Mouse (Mus musculus): ENCODE measurements at regions not wholly inside any gene's neighbourhood (a gene's known extent, or its start where the extent isn't known, plus 50 kb on each side); places are given as distances from the start of the nearest gene placed in this dataset.

GRCm38 (mm10) chr10:116677949-116678348 is 96.6 kb upstream of the Cnot2 start:
- DNase-seq (no peak), ATAC-seq (no peak)
- H3K4me2 ChIP-seq (ENCODE audit: low read depth), result no peak overlapping the region
- no peak overlapping the region for H3K27ac ChIP-seq (ENCODE audit: low read depth, low read length)
- no peaks in the 10 kb centered on the region for H3K27me3 ChIP-seq (ENCODE audit: insufficient read depth, low read length)
- H3K9ac ChIP-seq, result no peak overlapping the region
- no peaks in the 10 kb centered on the region for H3K4me1 ChIP-seq (ENCODE audit: insufficient read depth)
- H3K9me3 ChIP-seq (ENCODE audit: low read length), result no peaks in the 10 kb centered on the region
- H3K4me3 ChIP-seq (ENCODE audit: low read depth, low read length), result no peak overlapping the region
- H3K36me3 ChIP-seq (ENCODE audit: insufficient read depth), result no peaks in the 10 kb centered on the region
- TF ChIP-seq CTCF (IDR thresholded peaks at IDR 0.05; ENCODE audit: low read depth), result no peak
- WGBS, result 40% methylated on average over 4 of the region's 4 CpGs

- WGBS, result 69% methylated on average over 7 of the region's 7 CpGs
- Histone ChIP-seq H3K36me3 (ENCODE audit: insufficient read depth) (no peaks in the 10 kb centered on the region), H3K4me3 (ENCODE audit: low read depth, low read length) (no peak overlapping the region), H3K27ac (ENCODE audit: low read depth, low read length) (no peak overlapping the region), H3K27me3 (ENCODE audit: insufficient read depth, low read length) (no peaks in the 10 kb centered on the region), H3K4me2 (ENCODE audit: low read depth) (no peak overlapping the region), H3K4me1 (ENCODE audit: insufficient read depth) (no peaks in the 10 kb centered on the region), H3K9me3 (ENCODE audit: low read length) (no peaks in the 10 kb centered on the region), H3K9ac (no peak overlapping the region)
- ATAC-seq (no peak), DNase-seq (no peak)
- no peak for TF ChIP-seq CTCF (IDR thresholded peaks at IDR 0.05; ENCODE audit: low read depth)
Measured at GRCm38 (mm10) chr10:116675171-116675570, 93.9 kb upstream of the Cnot2 start.

GRCm38 (mm10) chr10:116674348-116674747 is 93.0 kb upstream of the Cnot2 start:
- no peak for TF ChIP-seq CTCF (IDR thresholded peaks at IDR 0.05; ENCODE audit: low read depth)
- Histone ChIP-seq H3K9me3 (ENCODE audit: low read length) (no peaks in the 10 kb centered on the region), H3K9ac (no peak overlapping the region), H3K36me3 (ENCODE audit: insufficient read depth) (no peaks in the 10 kb centered on the region), H3K27me3 (ENCODE audit: insufficient read depth, low read length) (no peaks in the 10 kb centered on the region), H3K4me3 (ENCODE audit: low read depth, low read length) (no peak overlapping the region), H3K27ac (ENCODE audit: low read depth, low read length) (no peak overlapping the region), H3K4me1 (ENCODE audit: insufficient read depth) (no peaks in the 10 kb centered on the region), H3K4me2 (ENCODE audit: low read depth) (no peak overlapping the region)
- ATAC-seq (no peak), DNase-seq (no peak)
- 87% methylated on average over 2 of the region's 2 CpGs for WGBS

- no peaks in the 10 kb centered on the region for H3K4me1 ChIP-seq (ENCODE audit: insufficient read depth)
- TF ChIP-seq CTCF (IDR thresholded peaks at IDR 0.05; ENCODE audit: low read depth), result no peak
Measured at GRCm38 (mm10) chr10:116658162-116658962, 77.1 kb upstream of the Cnot2 start.

GRCm38 (mm10) chr10:116655891-116656290 is 74.6 kb upstream of the Cnot2 start:
- ATAC-seq, result no peak
- 68% methylated on average over 7 of the region's 7 CpGs for WGBS

More at GRCm38 (mm10) chr10:116658162-116658962, 77.1 kb upstream of the Cnot2 start:
- Histone ChIP-seq H3K36me3 (ENCODE audit: insufficient read depth) (no peaks in the 10 kb centered on the region), H3K4me3 (ENCODE audit: low read depth, low read length) (no peak overlapping the region), H3K27ac (ENCODE audit: low read depth, low read length) (no peak overlapping the region), H3K9ac (no peak overlapping the region), H3K4me2 (ENCODE audit: low read depth) (no peak overlapping the region), H3K9me3 (ENCODE audit: low read length) (no peaks in the 10 kb centered on the region), H3K27me3 (ENCODE audit: insufficient read depth, low read length) (no peaks in the 10 kb centered on the region)
- DNase-seq (no peak), ATAC-seq (no peak)
- WGBS, result 96% methylated on average over 6 of the region's 6 CpGs

GRCm38 (mm10) chr10:116655018-116655807 is 73.9 kb upstream of the Cnot2 start:
- Histone ChIP-seq H3K4me3 (ENCODE audit: low read depth, low read length) (no peak overlapping the region), H3K4me2 (ENCODE audit: low read depth) (no peak overlapping the region), H3K27me3 (ENCODE audit: insufficient read depth, low read length) (no peaks in the 10 kb centered on the region), H3K4me1 (ENCODE audit: insufficient read depth) (no peaks in the 10 kb centered on the region), H3K27ac (ENCODE audit: low read depth, low read length) (no peak overlapping the region), H3K9ac (no peak overlapping the region), H3K9me3 (ENCODE audit: low read length) (no peaks in the 10 kb centered on the region), H3K36me3 (ENCODE audit: insufficient read depth) (no peaks in the 10 kb centered on the region)
- DNase-seq (no peak), ATAC-seq (no peak)
- no peak for TF ChIP-seq CTCF (IDR thresholded peaks at IDR 0.05; ENCODE audit: low read depth)
- 84% methylated on average over 6 of the region's 6 CpGs for WGBS

More at GRCm38 (mm10) chr10:116655891-116656290, 74.6 kb upstream of the Cnot2 start:
- no peaks in the 10 kb centered on the region for H3K36me3 ChIP-seq (ENCODE audit: insufficient read depth)
- H3K27ac ChIP-seq (ENCODE audit: low read depth, low read length), result no peak overlapping the region
- H3K4me1 ChIP-seq (ENCODE audit: insufficient read depth), result no peaks in the 10 kb centered on the region
- DNase-seq, result no peak
- no peaks in the 10 kb centered on the region for H3K9me3 ChIP-seq (ENCODE audit: low read length)
- no peaks in the 10 kb centered on the region for H3K27me3 ChIP-seq (ENCODE audit: insufficient read depth, low read length)
- H3K4me3 ChIP-seq (ENCODE audit: low read depth, low read length), result no peak overlapping the region
- TF ChIP-seq CTCF (IDR thresholded peaks at IDR 0.05; ENCODE audit: low read depth), result no peak
- no peak overlapping the region for H3K9ac ChIP-seq
- no peak overlapping the region for H3K4me2 ChIP-seq (ENCODE audit: low read depth)

GRCm38 (mm10) chr10:116654091-116654490 is 72.8 kb upstream of the Cnot2 start:
- H3K27ac ChIP-seq (ENCODE audit: low read depth, low read length), result no peak overlapping the region

More at GRCm38 (mm10) chr10:116654091-116654490, 72.8 kb upstream of the Cnot2 start:
- no peaks in the 10 kb centered on the region for H3K27me3 ChIP-seq (ENCODE audit: insufficient read depth, low read length)
- no peak for TF ChIP-seq CTCF (IDR thresholded peaks at IDR 0.05; ENCODE audit: low read depth)
- H3K9ac ChIP-seq, result no peak overlapping the region
- no peak overlapping the region for H3K4me3 ChIP-seq (ENCODE audit: low read depth, low read length)
- H3K9me3 ChIP-seq (ENCODE audit: low read length), result no peaks in the 10 kb centered on the region
- ATAC-seq (no peak), DNase-seq (no peak)
- no peaks in the 10 kb centered on the region for H3K36me3 ChIP-seq (ENCODE audit: insufficient read depth)
- H3K4me2 ChIP-seq (ENCODE audit: low read depth), result no peak overlapping the region
- WGBS, result 95% methylated on average over 14 of the region's 14 CpGs
- no peaks in the 10 kb centered on the region for H3K4me1 ChIP-seq (ENCODE audit: insufficient read depth)
